Mouse (Mus musculus) stomach, postnatal 0 days (tissue): Measurements from ENCODE around the gene Fam124b. TPM values are rescaled to one million over a fixed set of nuclear protein-coding genes. Genes with fewer than 3 reads are reported as not detected.

Experiments used
- ATAC-seq: fragments of 200-750 bp; cut with Nextera tagmentation; 2 replicates; pipeline ENCODE4 v1.8.0; 2017; ENCODE audit not compliant: low FRiP score, low TSS enrichment
- DNase-seq: peaks from one replicate; pipeline ENCODE4 v3.0.0-alpha.2; 2016; ENCODE audit warnings: low spot score
- H3K27ac ChIP-seq: fragments of 300-500 bp; sonication (generic); replicated peaks from 2 replicates; pipeline ENCODE4 v1.5.1; 2014; ENCODE audit warnings: mild to moderate bottlenecking, control low read depth
- H3K27me3 ChIP-seq: fragments of 300-500 bp; sonication (generic); 2 replicates; pipeline ENCODE4 v1.6.1; 2014; ENCODE audit warnings: low read length; ENCODE audit not compliant: control insufficient read depth, insufficient read depth
- H3K36me3 ChIP-seq: fragments of 300-500 bp; sonication (generic); 2 replicates; pipeline ENCODE4 v1.6.1; 2014; ENCODE audit warnings: low read length, mixed read lengths; ENCODE audit not compliant: control insufficient read depth, insufficient read depth
- H3K4me1 ChIP-seq: fragments of 300-500 bp; sonication (generic); replicated peaks from 2 replicates; pipeline ENCODE4 v1.6.1; 2014; ENCODE audit warnings: antibody characterized with exemption; ENCODE audit not compliant: control insufficient read depth, insufficient read depth
- H3K4me2 ChIP-seq: fragments of 300-500 bp; sonication (generic); replicated peaks from 2 replicates; pipeline ENCODE4 v1.6.1; 2014; ENCODE audit warnings: low read depth, mild to moderate bottlenecking, control low read depth, moderate library complexity
- H3K4me3 ChIP-seq: fragments of 300-500 bp; sonication (generic); 2 replicates; pipeline ENCODE4 v1.5.1; 2014; ENCODE audit warnings: low read depth, low read length, control low read depth
- H3K9ac ChIP-seq: fragments of 300-500 bp; sonication (generic); 2 replicates; pipeline ENCODE4 v1.6.1; 2014; ENCODE audit warnings: mild to moderate bottlenecking, low read length, control low read depth, mixed read lengths
- H3K9me3 ChIP-seq: fragments of 300-500 bp; sonication (generic); 2 replicates; pipeline ENCODE4 v1.6.1; 2016; ENCODE audit warnings: low read length; ENCODE audit not compliant: control insufficient read depth
- CTCF ChIP-seq: IDR thresholded peaks from 2 replicates; pipeline ENCODE4 v1.5.1; 2016; ENCODE audit warnings: antibody characterized with exemption, low read depth, mild to moderate bottlenecking, moderate library complexity
- EP300 ChIP-seq: optimal IDR thresholded peaks from 2 replicates; pipeline ENCODE3; 2016; ENCODE audit warnings: antibody characterized with exemption
- WGBS: fragments of 180-500 bp; shearing (Covaris S2); extraction: QIAGEN DNeasy Blood & Tissue Kit; methylation state at CpG from one replicate; pipeline ENCODE4 v1.1.7; 2014; 5-methylcytosine and 5-hydroxymethylcytosine counted together
- polyA plus RNA-seq: library from polyadenylated mRNA; unstranded; fragments of >200 nt; fragmentation: Nextera tagmentation; extraction: Ambion mirVana; gene quantifications from 2 replicates; pipeline ENCODE4 v1.2.1, GENCODE M21; 2015

Fam124b gene
- polyA plus RNA-seq, 1 experiment from 2014 or later: 0.29 TPM

- Histone ChIP-seq H3K27ac (no peak overlapping the region), H3K4me1 (no peaks in the 10 kb centered on the region), H3K9ac (no peak overlapping the region), H3K27me3 (no peaks in the 10 kb centered on the region), H3K9me3 (no peaks in the 10 kb centered on the region), H3K4me3 (no peak overlapping the region), H3K4me2 (no peak overlapping the region), H3K36me3 (no peaks in the 10 kb centered on the region)
- no peak for ATAC-seq
- no peak for DNase-seq
- TF ChIP-seq EP300 (no peak), CTCF (no peak)
- 83% methylated on average over 8 of the region's 8 CpGs for WGBS
Observed at GRCm38 (mm10) chr1:80192837-80193236, 25.4 kb downstream of the Fam124b start.

- 46% methylated on average over 3 of the region's 3 CpGs for WGBS
Observed at GRCm38 (mm10) chr1:80181414-80181805, 36.9 kb downstream of the Fam124b start.

GRCm38 (mm10) chr1:80180767-80181413, 37.4 kb downstream of the Fam124b start:
- Histone ChIP-seq H3K9me3 (no peaks in the 10 kb centered on the region), H3K27me3 (no peaks in the 10 kb centered on the region), H3K4me2 (no peak overlapping the region), H3K9ac (no peak overlapping the region), H3K4me3 (no peak overlapping the region), H3K4me1 (no peaks in the 10 kb centered on the region), H3K36me3 (no peaks in the 10 kb centered on the region), H3K27ac (no peak overlapping the region)
- ATAC-seq (no peak), DNase-seq (peak; percentile 48)
- no peak for TF ChIP-seq EP300
- TF ChIP-seq CTCF: peak; percentile 90
- WGBS: 37% methylated on average over 13 of the region's 13 CpGs

More at GRCm38 (mm10) chr1:80181414-80181805, 36.9 kb downstream of the Fam124b start:
- H3K27me3 ChIP-seq: no peaks in the 10 kb centered on the region
- no peak overlapping the region for H3K27ac ChIP-seq
- H3K4me3 ChIP-seq: no peak overlapping the region
- H3K9me3 ChIP-seq: no peaks in the 10 kb centered on the region
- TF ChIP-seq EP300: no peak
- no peak for TF ChIP-seq CTCF
- H3K4me1 ChIP-seq: no peaks in the 10 kb centered on the region
- H3K4me2 ChIP-seq: no peak overlapping the region
- ATAC-seq (no peak), DNase-seq (no peak)
- no peaks in the 10 kb centered on the region for H3K36me3 ChIP-seq
- H3K9ac ChIP-seq: no peak overlapping the region

- Histone ChIP-seq H3K27ac (no peak overlapping the region), H3K27me3 (no peaks in the 10 kb centered on the region), H3K9ac (no peak overlapping the region), H3K9me3 (no peaks in the 10 kb centered on the region), H3K4me1 (no peaks in the 10 kb centered on the region), H3K4me3 (no peak overlapping the region), H3K36me3 (no peaks in the 10 kb centered on the region), H3K4me2 (no peak overlapping the region)
- ATAC-seq (no peak), DNase-seq (no peak)
- WGBS: 57% methylated on average over 7 of the region's 7 CpGs
- TF ChIP-seq EP300: no peak
- TF ChIP-seq CTCF: peak; percentile 63
Observed at GRCm38 (mm10) chr1:80180128-80180527, 38.1 kb downstream of the Fam124b start.

- no peaks in the 10 kb centered on the region for H3K9me3 ChIP-seq
- H3K4me2 ChIP-seq: no peak overlapping the region
- H3K4me3 ChIP-seq: no peak overlapping the region
- no peaks in the 10 kb centered on the region for H3K4me1 ChIP-seq
- DNase-seq (no peak), ATAC-seq (no peak)
- TF ChIP-seq CTCF (peak; percentile 45), EP300 (no peak)
- H3K27ac ChIP-seq: no peak overlapping the region
- H3K9ac ChIP-seq: no peak overlapping the region
- H3K27me3 ChIP-seq: no peaks in the 10 kb centered on the region
- WGBS: 48% methylated on average over 11 of the region's 11 CpGs
- H3K36me3 ChIP-seq: no peaks in the 10 kb centered on the region
Observed at GRCm38 (mm10) chr1:80177651-80178382, 40.5 kb downstream of the Fam124b start.

- no peak overlapping the region for H3K27ac ChIP-seq
- no peak for TF ChIP-seq EP300
- TF ChIP-seq CTCF: no peak
- DNase-seq (no peak), ATAC-seq (no peak)
- no peaks in the 10 kb centered on the region for H3K9me3 ChIP-seq
- H3K9ac ChIP-seq: no peak overlapping the region
- H3K27me3 ChIP-seq: no peaks in the 10 kb centered on the region
- H3K4me2 ChIP-seq: no peak overlapping the region
- H3K36me3 ChIP-seq: no peaks in the 10 kb centered on the region
- H3K4me3 ChIP-seq: no peak overlapping the region
- WGBS: 79% methylated on average over 5 of the region's 5 CpGs
- H3K4me1 ChIP-seq: no peaks in the 10 kb centered on the region
Observed at GRCm38 (mm10) chr1:80167706-80168105, 50.6 kb downstream of the Fam124b start.
